Mouse (Mus musculus): ENCODE measurements around the gene Cry2.
A peak's percentile ranks its signal among the peaks of the same experiment; 100 is the strongest.

The Cry2 gene

GRCm38 (mm10) chr2:92386821-92387570 is 46.8 kb downstream of the Cry2 start:
- no peak for DNase-seq

- no peak for DNase-seq
These were observed 48.5 kb downstream of the Cry2 start for GRCm38 (mm10) chr2:92385113-92386051.

DNA sequence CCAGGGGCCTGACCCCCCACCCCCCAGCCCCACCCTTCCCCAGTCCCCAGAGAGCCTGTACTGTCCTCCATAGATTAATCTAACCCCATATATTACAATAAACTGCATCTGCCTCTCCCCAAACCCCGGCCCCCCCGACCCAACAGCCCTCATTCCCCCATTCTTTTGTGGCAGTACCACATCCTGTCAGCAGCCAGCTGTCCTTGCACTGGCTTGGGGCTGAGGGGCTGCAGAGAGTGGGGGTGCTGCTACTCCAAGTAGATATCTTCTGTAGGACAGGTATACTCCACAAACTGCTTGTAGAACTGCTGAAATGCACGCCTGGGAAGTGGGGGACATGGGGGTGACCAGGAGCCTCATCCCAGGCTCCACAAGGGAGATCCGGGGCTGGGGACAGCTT is 49.7 kb downstream of the Cry2 start:
- no peak for DNase-seq

DNA sequence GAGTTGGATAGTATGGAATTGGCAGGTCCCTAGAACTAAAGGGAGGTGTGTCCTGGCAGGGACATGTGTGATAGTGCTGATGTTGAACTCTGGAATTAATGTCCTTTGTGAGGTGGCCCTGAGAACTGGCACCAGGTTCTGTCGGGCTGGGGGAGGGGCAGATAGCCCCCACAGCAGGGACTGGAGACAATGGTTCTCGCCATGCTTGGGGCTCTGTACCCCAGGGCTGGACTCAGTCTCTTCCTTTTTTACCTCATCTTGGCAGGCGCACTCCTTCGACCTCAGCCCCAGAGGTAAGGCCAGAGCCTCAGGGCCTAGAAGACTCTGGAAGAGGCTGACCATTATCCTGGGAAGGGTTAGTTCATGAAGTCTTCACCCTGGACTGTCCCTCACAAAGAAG is 51.1 kb downstream of the Cry2 start:
- no peak for DNase-seq

- DNase-seq: no peak
These were observed 51.8 kb downstream of the Cry2 start, which contains the start of gene 1700029I15Rik for GRCm38 (mm10) chr2:92381901-92382588. TSS of gene 1700029I15Rik (plus strand) at chr2:92382538.

DNA sequence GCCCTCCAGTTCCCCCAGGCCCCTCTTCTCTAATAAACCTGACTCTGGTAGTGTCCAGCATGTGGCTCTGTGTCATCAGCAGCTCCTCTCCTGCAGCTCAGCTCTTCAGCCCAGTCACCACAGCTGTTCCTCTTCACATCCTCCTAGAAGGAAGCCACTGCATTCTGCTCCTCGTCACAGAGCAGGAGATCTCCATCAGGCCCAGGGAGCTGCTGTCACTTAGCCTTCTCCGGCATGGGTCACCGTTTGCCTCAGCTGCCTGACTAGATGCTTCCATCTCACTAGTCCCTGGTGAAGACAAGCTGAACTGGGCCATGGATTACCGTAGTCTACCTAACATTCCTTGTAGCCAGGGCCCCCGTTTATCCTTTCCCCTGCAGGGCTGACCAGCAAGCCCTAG is 52.7 kb downstream of the Cry2 start:
- no peak for DNase-seq

GRCm38 (mm10) chr2:92380495-92381050 is 53.3 kb downstream of the Cry2 start:
- no peak for DNase-seq

GRCm38 (mm10) chr2:92379783-92380494 is 53.9 kb downstream of the Cry2 start:
- DNase-seq: no peak

DNA sequence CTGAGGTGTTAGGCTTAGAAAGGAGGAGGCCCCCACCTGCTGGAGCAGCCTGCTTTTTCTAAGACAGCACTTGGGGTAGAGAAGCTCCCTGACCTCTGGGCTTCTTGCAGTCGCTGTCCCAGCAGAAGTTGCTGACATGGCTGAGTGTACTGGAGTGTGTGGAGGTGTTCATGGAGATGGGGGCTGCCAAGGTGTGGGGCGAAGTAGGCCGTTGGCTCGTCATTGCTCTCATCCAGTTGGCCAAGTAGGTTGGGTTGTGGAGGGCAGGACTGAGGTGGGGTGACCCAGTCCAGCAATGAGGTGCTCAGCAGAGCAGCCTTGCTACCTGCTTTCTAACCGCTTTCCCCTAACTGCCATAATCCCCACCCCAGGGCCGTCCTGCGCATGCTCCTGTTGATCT is 56.5 kb downstream of the Cry2 start:
- DNase-seq: no peak

- DNase-seq: no peak
These were observed 57.5 kb downstream of the Cry2 start for GRCm38 (mm10) chr2:92376300-92376699.

- no peak for DNase-seq
These were observed 58.1 kb downstream of the Cry2 start for GRCm38 (mm10) chr2:92375788-92376187.

DNA sequence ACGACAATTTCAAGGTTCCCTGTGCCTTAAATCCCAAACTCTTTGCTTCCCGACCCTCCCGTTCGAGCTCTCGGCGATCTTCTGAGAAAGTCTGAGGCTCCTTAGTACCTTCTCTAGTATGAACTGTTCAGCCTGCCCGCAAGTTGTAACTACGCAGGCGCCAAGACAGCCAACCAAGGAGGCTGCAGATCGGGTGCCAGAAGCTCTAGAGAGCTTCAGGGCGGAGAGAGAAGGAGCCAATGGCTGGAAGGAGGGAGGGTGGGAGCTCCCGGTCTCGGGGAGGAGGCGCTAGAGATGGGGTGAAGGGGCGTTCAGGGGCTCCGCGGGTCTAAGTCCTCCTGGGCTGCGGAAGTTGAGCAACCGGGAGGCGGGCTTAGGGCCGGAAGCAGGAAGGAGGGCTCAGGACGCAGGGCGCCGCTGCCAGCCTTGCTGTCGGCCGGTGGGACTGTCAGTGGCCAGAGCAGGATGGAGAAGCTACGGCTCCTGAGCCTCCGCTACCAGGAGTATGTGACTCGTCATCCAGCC is 58.7 kb downstream of the Cry2 start:
- DNase-seq: peak; percentile 99

DNA sequence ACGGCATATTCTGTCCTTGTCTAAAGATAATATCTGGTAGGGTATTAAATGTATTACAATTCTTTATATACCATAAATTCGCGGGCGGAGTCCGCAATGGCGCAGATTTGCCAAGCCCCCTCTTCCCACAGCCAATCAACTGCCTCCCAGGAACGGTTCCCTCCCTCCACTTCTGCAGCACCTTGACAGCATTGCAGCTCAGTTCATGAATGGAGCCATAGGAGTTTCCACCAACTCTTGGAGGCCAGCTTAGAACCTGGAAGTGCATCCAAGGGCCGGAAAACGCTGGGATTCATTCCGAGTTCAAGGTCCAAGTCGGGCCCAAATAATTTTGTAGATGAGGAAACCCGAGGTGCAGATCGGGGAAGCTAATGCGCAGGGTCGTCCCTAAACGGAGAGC is 59.3 kb downstream of the Cry2 start, which contains the start of the genes Pex16 and Large2:
Gene Pex16 (plus strand): TSS at position 163 of the 400 bp plus-strand sequence.
Gene Large2 (minus strand): TSS at position 356 of the 400 bp plus-strand sequence.
- peak; percentile 69 for DNase-seq

GRCm38 (mm10) chr2:92373437-92373813 is 60.4 kb downstream of the Cry2 start:
- DNase-seq: no peak

DNA sequence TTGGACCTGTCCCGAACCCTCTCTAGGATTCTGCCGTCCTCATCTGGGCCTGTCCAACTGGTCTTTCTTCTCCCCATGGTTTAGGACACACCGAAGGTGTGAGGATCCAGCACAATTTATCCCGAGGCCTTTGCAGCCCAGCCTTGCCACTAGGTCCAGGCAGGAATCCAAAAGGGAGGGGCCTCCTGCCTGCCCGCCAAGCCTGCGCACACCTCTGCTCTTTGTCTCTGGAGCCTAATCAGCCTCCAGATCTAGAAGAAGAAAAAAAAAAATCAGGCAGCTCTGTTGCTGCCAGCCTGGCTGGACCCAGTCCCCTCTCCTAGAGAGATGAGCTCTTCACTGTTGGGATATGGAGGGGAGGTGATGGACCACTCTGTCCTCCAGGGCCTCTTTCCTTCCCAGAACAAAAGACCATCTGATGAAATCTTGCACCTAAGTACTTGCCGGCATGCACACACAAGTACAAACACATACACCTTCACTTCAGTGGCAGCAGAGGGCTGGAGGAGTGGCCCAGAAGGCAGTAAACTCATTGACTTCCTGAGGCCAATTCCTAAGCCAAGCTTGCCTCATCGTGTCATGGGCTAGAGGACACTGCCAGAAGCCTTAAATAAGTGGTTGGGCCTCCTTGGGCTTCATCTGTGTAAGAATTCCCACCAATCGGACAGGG is 60.9 kb downstream of the Cry2 start:
- peak; percentile 91 for DNase-seq

DNA sequence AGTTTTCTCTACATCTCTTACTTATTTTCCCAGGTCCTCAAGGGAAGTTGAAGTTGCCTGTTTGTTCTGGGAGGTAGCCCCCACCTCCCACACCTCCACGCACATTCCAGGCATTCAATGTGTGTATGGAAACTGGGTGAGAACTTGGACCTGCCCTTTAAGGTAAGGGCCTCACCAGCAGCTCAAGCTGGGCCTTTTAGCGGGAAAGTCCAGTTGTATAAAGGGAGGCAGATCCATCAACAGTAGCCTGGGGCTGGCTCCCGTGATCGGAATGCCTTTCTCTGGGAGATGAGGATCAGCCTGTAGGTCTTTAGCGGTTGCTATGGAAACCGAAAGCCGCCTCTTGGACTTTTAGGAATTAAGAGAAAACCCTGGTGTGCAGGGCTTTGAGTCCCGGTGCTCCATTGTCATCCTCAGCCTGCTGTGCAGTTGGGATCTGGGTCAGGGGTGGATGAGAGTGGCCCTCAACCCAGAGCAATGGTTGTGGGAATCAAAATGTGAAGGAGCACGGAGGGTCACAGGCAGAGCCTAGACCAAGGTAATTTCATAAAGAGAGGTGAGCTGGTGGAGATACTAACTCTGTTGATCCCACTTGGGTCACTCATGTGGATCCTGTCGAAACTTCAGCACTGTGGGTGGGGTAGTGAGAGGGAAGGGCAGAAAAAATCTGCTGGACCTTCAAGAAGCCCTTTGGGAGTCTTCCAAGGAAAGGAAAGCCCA is 61.7 kb downstream of the Cry2 start:
- no peak for DNase-seq

GRCm38 (mm10) chr2:92370821-92371805 is 62.7 kb downstream of the Cry2 start:
- peak; percentile 97 for DNase-seq

DNA sequence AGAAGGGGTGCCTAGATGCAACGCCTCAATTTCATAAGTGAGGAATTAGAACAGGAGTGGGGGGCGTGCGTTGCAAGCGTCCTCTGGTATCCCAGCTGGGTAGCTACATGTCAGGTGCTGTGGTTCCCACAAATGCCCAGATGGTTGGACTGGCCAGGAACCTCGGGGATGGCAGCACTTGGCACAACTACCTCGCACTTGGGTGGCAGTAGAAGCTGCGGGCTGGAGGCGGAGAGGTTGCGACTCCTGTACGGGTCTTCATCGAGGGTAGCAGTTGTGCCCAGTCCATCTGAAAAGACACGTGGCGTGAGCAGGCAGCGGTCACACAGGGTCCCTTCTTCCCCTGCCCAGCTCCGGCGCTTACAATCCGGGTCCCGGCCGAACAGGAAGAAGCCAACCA is 63.5 kb downstream of the Cry2 start:
- no peak for DNase-seq

- DNase-seq: no peak
These were observed 66.3 kb downstream of the Cry2 start for GRCm38 (mm10) chr2:92367383-92368029.
